Mouse (Mus musculus) retina, postnatal 7 days (tissue): ENCODE results near the gene Asl.
A peak's percentile ranks its signal among the peaks of the same experiment; 100 is the strongest.
"Not testable (repeated sequence)": the region's sequence is repeated elsewhere in the genome, so short reads cannot be mapped to it uniquely, and the experiment has no call there.

Source experiments
- DNase-seq: peaks from one replicate; pipeline ENCODE4 v3.0.0-alpha.2; 2012; ENCODE audit warnings: low read depth, low spot score

Asl gene

DNA sequence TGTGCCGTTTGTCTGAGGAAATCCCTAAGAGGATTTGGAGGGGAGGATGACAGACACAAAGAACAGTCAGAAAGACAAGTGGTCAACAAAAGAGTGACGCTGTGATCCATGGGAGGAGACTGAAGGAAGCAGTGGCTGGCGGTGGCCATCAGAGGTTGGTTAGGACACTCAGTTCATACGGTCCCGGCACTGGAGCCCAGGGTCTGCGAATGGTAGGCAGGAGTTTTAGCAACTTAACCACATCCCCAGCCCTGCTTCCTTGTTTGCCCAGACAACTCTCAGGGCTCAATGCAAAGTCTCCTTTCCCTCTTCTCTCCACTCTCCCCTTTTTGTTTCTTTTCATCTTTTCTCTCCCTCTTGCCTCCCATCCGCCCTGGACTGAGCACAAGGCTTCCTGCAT, 17.1 kb upstream of the Asl start:
- DNase-seq, result no peak

DNA sequence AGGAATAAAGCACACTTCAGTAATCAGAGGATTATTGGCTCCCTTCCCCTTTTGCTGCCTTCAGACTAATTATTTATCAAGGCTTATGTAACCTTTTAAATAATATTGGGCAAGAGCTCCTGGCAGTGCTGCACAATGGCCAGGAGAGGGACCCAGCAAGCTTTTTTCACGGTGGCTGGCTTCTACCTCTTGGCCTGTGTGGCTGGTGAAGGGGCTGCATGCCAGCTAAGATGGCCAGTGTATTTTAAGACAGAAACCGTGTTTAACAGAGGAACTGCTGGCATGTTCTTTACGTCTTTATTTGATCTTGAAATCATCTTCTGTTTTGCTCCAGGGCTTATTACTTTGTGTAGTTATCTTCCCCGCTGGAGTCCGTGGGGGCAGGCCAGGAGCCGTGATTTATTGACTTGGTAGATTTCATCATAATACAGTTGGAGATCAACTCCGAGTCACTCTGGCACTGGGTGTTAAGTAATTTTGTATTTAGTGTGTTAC, 15.2 kb upstream of the Asl start:
- no peak for DNase-seq

DNA sequence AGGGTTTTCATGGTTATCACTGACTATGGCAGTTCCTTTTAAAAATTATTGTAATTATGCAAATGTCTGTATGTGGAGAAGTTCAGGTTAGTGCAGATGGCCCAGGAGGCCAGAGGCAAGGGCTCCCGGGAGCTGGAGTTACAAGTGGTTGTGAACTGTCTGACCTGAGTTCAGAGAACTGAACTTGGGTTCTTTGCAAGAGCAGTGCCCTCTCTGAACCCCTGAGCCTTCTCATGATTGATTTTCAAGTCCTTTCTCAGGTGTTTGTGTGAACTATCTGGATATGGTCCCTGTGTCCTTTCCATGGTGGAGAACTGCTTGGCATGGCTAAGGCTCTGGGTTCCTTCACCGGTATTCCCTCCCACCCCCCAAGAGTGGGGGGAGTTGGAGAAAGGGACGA, 14.7 kb upstream of the Asl start:
- no peak for DNase-seq

GRCm38 (mm10) chr5:130041262-130041661, 12.2 kb upstream of the Asl start:
- no peak for DNase-seq

- no peak for DNase-seq
These were observed 11.8 kb upstream of the Asl start for GRCm38 (mm10) chr5:130040797-130041196.

- peak; percentile 57 for DNase-seq
These were observed 8.9 kb upstream of the Asl start for GRCm38 (mm10) chr5:130037752-130038455.

- DNase-seq, result not testable (repeated sequence)
These were observed 7.3 kb upstream of the Asl start for GRCm38 (mm10) chr5:130036300-130036699.

GRCm38 (mm10) chr5:130033869-130034268, 4.8 kb upstream of the Asl start:
- DNase-seq, result no peak

DNA sequence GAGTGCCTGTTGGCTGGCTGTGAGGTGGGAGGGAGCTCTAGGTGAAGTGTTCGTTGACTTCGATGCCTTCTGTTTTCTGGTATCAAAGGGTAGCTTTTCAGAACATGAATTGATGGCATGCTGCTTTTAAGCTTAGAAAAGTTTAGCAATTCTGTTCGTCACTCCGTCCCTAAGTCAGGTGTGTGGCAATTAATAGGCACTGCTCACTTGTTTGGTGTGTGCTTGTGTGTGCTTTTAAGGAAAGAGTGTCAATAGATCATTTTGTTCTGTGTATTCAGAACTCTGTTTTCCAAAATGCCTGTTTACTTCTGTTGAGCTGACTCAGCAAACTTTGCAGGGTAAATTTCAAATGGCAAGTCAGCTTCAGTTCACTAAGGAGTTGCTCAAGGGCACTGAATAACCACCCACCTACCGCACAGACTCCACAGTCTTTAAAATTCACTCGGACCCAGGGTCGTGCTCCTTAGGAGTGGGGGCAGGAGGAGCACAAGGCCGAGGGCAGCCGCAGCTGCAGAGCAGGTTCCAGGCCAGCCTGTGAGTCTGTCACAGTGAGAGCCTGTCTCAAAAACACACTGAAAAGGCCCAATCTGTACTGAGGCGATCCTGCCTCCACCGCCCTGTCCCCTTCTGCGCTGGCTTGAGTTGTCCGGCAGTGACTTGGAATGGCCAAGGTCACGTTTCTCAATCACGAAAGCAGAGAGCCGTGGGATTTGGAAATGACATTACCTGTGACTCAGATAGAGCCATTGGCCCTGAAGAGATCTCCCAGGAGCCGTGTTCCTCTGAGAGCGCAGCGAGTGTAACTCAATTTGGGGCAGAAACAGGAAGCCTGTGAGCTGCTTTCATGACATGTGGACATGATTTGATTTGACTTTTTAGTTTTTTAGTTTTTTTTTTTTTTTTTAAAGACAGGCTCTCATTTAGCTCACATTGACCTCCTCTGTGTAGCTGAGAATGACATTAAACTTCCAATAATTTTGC, 2.7 kb upstream of the Asl start:
- no peak for DNase-seq

GRCm38 (mm10) chr5:130027696-130028095, 1.4 kb downstream of the Asl start:
- no peak for DNase-seq

DNA sequence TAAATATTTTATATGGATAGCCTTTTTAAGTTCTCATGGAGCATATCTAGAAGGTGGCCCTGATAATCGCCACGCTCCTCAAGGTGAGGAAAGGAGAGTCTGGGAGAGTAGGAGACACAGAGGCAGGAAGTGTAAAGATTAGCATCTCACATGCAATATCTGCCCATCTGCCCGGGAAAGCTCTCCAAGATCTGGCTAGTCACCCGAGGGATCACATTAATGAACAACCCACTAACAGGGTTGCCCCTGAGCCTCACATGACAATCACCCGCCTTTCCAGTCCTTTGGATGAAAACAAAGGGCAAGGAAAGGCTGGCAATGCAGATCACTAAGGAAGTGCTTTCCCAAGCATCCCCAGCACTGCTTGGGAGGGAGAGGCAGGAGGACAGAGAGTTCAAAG, 1.9 kb downstream of the Asl start:
- no peak for DNase-seq

DNA sequence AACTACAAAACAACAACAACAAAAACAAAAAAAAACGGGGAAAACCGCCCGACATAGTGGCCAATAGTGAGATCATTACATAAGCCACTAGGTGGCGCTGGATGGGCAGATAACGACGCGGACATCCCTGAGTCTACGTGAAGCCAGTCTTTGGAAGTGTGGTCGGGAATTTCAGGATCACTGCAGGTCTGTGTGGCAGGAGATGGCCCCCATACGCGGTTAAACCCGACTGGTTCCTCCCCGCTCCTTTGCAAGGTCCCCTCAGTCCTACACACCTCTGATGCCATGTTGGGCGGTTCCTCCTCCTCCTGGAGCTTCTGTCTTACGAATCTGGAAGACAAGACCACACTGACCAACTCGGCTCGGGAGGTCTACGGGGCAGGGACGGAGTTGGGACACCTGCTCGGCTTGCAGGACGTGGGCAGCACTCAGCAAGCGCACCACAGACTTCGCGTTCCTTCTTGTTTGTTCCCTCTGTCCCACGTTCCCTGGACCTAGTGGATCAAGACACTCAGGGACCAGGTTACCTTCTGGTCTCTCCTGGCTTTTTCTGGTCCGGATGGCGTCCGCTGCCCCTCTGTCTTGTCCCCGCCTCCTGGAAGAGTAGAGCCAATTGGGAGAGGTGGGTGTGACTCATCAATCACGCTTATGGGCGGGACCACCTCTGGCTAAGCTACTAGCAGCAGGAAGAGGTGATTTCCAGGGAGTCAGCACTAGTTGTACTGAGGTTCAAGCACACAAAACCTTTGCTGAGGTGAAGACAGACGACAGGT, 5.1 kb downstream of the Asl start:
- DNase-seq, result peak; percentile 60

DNA sequence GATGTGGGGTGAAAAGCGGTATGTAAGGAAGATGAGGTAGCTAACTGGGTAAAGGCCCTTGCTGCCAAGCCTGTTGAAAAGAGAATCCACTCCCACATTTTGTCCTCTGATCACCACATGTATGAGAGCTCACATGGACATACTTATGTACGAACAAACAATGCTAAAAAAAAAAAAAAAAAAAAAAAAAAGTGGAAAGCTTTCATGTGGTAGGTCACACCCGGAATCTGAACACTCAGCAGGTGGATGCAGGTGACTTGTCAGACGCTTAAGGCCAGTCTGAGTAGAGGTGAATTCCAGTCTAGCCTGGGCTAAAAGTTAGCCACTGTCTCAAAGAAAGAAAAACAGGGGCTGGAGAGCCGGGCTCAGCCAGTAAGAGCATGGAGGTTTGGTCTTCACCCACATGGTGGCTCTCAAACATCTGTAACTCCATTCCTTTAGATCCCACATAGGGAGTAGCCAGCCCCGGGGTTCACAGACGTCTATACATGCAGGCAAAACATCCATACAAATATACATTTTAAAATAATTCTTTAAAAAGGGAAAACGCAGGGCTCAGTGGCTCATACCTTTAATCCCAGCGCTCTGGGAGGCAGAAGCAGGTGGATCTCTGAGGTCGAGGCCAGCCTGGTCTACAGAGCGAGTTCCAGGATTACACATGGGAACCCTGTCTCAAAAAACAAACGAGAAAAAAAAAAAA, 5.8 kb downstream of the Asl start:
- no peak for DNase-seq

GRCm38 (mm10) chr5:130022366-130022765, 6.7 kb downstream of the Asl start:
- DNase-seq, result no peak

DNA sequence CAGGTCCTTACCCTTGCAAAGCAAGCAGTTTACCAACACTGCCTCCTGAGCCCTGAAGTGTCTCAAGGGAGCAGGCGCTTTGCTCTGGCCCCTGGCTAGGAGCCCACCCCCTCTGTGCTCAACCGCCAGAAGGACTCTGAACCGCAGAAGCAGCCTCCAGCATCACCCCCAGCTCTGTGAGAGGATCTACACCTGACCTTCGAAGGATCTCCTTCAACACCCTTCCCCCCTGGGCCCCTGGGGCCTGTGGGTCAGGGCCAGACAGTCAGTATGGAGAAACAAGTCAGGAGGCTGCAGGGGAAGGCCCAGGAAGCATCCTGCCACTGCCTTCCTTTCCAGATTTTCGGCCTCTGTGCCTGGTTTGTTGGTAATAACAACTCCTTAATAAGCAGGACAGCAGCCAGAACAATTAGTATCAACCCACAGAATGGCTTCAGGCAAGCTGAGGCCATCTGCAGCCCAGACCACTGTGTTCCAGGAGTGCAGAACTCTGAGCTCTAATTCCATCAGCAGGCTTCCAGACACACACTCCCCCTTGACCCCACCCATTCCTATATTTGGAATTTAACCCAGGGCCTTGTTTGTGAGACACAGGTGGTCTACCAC, 7.6 kb downstream of the Asl start:
- DNase-seq, result no peak

DNA sequence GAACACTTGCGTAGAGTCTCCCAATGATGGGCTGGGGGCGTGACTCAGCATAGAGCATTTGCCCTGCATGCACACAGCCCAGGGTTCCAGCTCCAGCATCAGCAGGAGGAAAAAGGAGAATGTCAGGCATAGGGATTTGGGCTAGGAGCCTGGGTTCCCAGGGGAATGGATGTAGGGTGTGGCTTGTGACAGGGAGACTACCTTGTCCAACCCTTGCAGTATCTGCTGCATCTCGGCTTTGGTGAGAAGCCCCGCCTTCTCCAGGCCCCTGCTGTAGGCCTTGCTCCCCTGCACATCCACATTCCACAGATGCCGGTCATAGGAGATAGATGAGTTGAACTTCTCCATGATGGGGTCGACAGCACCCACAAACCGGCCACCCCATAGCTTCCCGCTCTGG, 9.6 kb downstream of the Asl start:
- no peak for DNase-seq

GRCm38 (mm10) chr5:130015104-130015503, 13.9 kb downstream of the Asl start:
- no peak for DNase-seq

- no peak for DNase-seq
These were observed 18.1 kb downstream of the Asl start for GRCm38 (mm10) chr5:130010961-130011360.

DNA sequence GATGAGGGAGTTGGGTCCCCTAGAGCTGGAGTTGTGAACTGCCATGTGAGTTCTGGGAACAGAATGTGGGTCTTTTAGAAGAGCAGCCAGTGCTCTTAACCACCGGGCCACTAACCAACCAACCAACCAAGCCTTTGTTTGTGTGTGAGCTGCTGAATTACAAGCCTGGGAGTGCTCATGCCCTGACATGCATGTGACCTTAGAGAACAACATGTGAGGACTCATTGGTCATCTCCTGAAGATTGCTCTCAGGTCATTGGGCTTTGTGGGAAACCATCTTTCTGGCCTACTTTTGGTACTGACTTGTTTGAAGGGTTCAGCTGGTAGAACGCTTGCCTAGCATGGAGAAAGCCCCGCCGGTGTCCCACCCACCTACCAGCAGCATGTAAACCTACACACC, 19.3 kb downstream of the Asl start:
- no peak for DNase-seq

GRCm38 (mm10) chr5:130008034-130008590, 20.9 kb downstream of the Asl start:
- no peak for DNase-seq

- DNase-seq, result no peak
These were observed 21.7 kb downstream of the Asl start for GRCm38 (mm10) chr5:130007344-130007743.
